Mouse (Mus musculus): Measurements from ENCODE around the gene Mrgprf.

Gene Mrgprf

GRCm38 (mm10) chr7:145299562-145300320 lies 887 bp upstream of the Mrgprf start:
- no peak for DNase-seq (ENCODE audit: low read depth, low spot score)

GRCm38 (mm10) chr7:145301008-145301340 lies 346 bp downstream of the Mrgprf start:
- no peak for DNase-seq (ENCODE audit: low read depth, low spot score)

GRCm38 (mm10) chr7:145301341-145302005 lies 845 bp downstream of the Mrgprf start:
- DNase-seq (ENCODE audit: low read depth, low spot score) = no peak

- DNase-seq (ENCODE audit: low read depth, low spot score) = no peak
These were observed 2.1 kb downstream of the Mrgprf start for GRCm38 (mm10) chr7:145302488-145303285.

GRCm38 (mm10) chr7:145304153-145304552 lies 3.5 kb downstream of the Mrgprf start:
- no peak for DNase-seq (ENCODE audit: low read depth, low spot score)

GRCm38 (mm10) chr7:145307636-145308035 lies 7.0 kb downstream of the Mrgprf start:
- no peak for DNase-seq (ENCODE audit: low read depth, low spot score)

GRCm38 (mm10) chr7:145308061-145308675 lies 7.5 kb downstream of the Mrgprf start:
- DNase-seq (ENCODE audit: low read depth, low spot score) = no peak

GRCm38 (mm10) chr7:145308866-145309265 lies 8.2 kb downstream of the Mrgprf start:
- no peak for DNase-seq (ENCODE audit: low read depth, low spot score)

GRCm38 (mm10) chr7:145309877-145310276 lies 9.2 kb downstream of the Mrgprf start:
- DNase-seq (ENCODE audit: low read depth, low spot score) = no peak

GRCm38 (mm10) chr7:145310526-145310925 lies 9.9 kb downstream of the Mrgprf start:
- DNase-seq (ENCODE audit: low read depth, low spot score) = no peak

- DNase-seq (ENCODE audit: low read depth, low spot score) = no peak
These were observed 11.5 kb downstream of the Mrgprf start for GRCm38 (mm10) chr7:145312137-145312536.

GRCm38 (mm10) chr7:145314785-145315411 lies 14.3 kb downstream of the Mrgprf start, which contains the start of gene Mrgprd:
Mrgprd (plus strand) TSS chr7:145314835.
- no peak for DNase-seq (ENCODE audit: low read depth, low spot score)

GRCm38 (mm10) chr7:145317522-145317921 lies 16.9 kb downstream of the Mrgprf start:
- DNase-seq (ENCODE audit: low read depth, low spot score) = no peak

- no peak for DNase-seq (ENCODE audit: low read depth, low spot score)
These were observed 18.9 kb downstream of the Mrgprf start for GRCm38 (mm10) chr7:145319481-145319880.

- DNase-seq (ENCODE audit: low read depth, low spot score) = no peak
These were observed 23.0 kb downstream of the Mrgprf start for GRCm38 (mm10) chr7:145323607-145324006.

- DNase-seq (ENCODE audit: low read depth, low spot score) = no peak
These were observed 25.1 kb downstream of the Mrgprf start for GRCm38 (mm10) chr7:145325697-145326096.

- no peak for DNase-seq (ENCODE audit: low read depth, low spot score)
These were observed 29.4 kb downstream of the Mrgprf start for GRCm38 (mm10) chr7:145329982-145330381.

GRCm38 (mm10) chr7:145330641-145331040 lies 30.0 kb downstream of the Mrgprf start:
- DNase-seq (ENCODE audit: low read depth, low spot score) = no peak

GRCm38 (mm10) chr7:145332376-145333041 lies 31.9 kb downstream of the Mrgprf start:
- DNase-seq (ENCODE audit: low read depth, low spot score) = no peak

GRCm38 (mm10) chr7:145333936-145334335 lies 33.3 kb downstream of the Mrgprf start:
- no peak for DNase-seq (ENCODE audit: low read depth, low spot score)

Measured in brain, embryonic 18.5 days (tissue).